Mouse (Mus musculus) frontal cortex, postnatal 25 days (tissue): ENCODE measurements around the gene Snhg11.
"Not testable (repeated sequence)": the region's sequence is repeated elsewhere in the genome, so short reads cannot be mapped to it uniquely, and the experiment has no call there.

ENCODE experiments used
- DNase-seq, 2 experiments: peaks; one replicate each; pipeline ENCODE4 v3.0.0; 2022; ENCODE audit warnings: low spot score in 2 of 2

The Snhg11 gene

DNA sequence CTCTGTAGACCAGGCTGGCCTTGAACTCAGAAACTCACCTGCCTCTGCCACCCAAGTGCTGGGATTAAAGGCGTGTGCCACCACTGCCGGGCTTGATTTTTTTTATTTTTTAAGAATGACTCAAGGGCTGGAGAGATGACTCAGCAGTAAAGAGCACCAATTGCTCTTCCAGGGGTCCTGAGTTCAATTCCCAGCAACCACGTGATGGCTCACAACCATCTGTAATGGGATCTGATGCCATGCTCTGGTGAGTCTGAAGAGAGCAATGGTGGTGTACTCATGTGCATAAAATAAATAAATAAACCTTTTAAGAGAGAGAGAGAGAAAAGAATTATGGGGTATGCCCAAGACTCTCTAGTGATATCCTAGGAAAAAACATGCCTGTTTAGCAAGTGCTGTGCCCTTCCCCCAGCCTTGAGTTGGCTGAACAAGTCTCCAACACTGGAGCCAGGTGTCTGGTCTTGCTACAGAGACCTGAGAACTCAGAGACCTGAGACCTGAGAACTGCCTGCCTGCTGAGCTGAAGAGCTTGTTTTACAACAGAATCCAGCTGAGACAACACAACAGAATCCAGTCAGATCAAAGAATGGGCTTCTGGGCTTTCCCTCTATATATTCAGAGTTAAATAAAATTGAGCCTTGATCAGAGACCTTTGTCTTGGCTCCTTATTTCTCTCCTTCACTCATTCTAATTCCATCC lies 5.8 kb upstream of the Snhg11 start:
- no peak for DNase-seq

- DNase-seq, result no peak
These were observed 5.3 kb upstream of the Snhg11 start for GRCm38 (mm10) chr2:158370173-158370550.

DNA sequence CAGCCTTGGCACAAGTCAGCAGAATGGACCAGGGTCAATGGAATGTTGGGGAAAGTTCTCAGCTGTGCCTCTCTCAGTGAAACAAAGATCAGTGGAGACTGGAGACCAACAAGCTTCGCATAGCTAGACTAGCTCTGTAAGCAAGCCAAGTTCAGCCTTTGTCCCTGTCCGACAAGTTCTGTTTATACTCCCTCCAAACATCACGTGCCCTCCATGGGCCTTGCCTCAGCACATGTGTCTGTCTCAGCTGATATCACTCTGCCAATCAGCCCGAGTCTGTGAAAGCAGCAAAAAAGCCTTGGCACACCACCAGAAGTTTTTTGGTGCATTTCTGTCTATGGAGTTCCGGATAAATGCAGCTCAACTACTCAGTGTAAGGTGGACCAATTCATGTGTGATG lies 2.4 kb upstream of the Snhg11 start:
- no peak for DNase-seq

GRCm38 (mm10) chr2:158373516-158373915 lies 1.9 kb upstream of the Snhg11 start:
- DNase-seq, result no peak

DNA sequence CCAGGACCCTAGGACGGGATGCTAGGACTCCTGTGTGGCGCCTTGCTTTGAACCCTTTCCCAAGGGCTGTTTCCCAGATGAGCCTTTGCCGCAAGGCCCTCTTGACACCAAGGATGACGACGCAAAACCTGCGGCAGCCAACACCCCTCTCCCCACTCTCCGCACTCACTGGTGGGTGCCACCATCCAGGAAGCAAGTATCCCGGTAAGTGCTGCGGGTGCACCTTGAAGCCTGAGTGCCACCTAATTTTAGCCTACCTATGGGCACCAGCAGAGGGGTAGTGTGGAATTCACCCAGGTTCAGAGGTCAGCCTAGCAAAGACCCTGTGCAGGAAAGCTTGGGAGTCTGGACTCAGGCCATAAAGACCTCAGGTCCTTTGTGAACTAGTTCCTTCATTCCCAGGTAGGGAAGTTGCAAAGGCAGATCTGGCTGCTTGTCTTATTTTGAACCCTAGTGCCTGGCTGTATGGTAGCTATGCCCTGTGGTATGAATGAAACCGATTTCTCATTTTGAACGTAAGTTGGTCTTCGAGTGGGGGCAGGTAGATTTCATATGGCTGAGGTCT lies 767 bp downstream of the Snhg11 start:
- DNase-seq, result no peak

- no peak for DNase-seq
These were observed 1.4 kb downstream of the Snhg11 start for GRCm38 (mm10) chr2:158376798-158377197.

DNA sequence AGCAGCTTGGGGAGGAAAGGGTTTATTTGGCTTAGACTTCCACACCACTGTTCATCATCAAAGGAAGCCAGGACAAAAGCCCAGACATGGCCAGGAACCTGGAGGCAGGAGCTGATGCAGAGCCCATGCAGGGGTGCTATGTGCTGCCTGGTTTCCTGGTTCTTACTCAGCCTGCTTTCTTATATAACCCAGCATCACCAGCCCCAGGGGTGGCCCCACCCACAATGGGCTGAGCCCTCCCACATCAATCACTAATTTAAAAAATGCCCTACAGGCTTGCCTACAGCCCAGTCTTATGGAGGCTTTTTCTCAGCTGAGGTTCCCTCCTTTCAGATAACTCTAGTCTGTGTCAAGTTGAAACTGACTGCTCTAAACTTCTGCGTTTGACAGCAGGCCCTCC lies 2.4 kb downstream of the Snhg11 start:
- DNase-seq, result peak in 1 of 2 experiments; percentile 39

DNA sequence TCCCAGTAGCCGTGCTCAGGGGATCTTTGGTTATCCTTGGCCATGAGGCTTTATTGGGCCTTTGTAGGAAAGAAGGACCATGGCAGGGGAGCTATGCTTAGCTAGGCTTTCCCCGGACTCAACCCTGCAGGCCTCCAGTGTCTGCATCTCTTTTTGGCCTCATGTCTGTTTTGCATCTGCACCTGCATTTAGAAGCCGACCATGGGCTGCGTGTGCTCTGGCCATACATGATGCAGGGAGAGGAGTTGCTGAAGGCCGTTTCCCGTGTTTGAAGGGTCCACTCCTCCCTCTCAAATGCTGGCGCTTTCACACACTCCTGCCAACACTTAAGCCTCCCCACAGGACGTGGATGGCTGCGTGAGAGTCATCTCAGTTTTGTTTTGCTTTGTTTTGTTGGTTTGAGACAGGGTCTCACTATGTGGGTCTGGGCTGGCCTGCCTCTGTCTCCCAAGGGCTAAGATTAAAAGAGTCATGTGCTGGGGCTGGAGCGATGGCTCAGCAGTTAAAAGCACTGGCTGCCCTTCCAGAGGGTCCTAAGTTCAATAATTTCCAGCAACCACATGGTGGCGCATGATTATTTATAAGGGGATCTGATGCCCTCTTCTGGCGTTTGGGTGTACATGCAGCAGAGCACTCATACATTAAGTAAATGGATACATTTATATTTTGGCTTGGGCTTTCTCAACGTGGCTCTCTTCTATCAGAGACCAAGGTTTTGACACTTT lies 4.1 kb downstream of the Snhg11 start:
- no peak for DNase-seq

DNA sequence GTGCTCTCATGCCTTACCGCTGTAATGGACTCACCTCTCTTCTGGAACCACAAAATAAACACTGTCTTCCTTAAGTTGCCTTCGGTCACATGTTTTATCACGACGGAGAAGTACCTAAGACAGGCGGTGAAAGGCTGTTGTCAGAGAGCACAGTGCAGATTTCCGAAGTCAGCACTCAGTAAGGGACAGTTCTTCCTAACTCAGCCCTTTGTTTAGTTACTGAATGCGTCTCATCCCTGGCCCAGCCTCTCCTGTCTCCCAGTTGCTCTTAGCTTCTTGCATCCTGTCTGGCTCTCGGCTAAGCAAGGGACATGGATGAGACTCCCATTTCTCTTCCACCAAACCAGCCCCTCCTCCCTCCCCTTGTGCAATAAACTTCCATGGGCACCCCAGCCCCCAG lies 10.6 kb downstream of the Snhg11 start:
- no peak for DNase-seq

- DNase-seq, result no peak
These were observed 14.0 kb downstream of the Snhg11 start for GRCm38 (mm10) chr2:158389421-158389820.

- no peak for DNase-seq
These were observed 20.9 kb downstream of the Snhg11 start for GRCm38 (mm10) chr2:158396369-158396768.

- not testable (repeated sequence) for DNase-seq
These were observed 21.7 kb downstream of the Snhg11 start for GRCm38 (mm10) chr2:158397140-158397539.

GRCm38 (mm10) chr2:158402915-158403314 lies 27.5 kb downstream of the Snhg11 start:
- DNase-seq, result no peak

- DNase-seq, result peak in 1 of 2 experiments; percentile 28
These were observed 33.7 kb downstream of the Snhg11 start for GRCm38 (mm10) chr2:158408997-158409594.

DNA sequence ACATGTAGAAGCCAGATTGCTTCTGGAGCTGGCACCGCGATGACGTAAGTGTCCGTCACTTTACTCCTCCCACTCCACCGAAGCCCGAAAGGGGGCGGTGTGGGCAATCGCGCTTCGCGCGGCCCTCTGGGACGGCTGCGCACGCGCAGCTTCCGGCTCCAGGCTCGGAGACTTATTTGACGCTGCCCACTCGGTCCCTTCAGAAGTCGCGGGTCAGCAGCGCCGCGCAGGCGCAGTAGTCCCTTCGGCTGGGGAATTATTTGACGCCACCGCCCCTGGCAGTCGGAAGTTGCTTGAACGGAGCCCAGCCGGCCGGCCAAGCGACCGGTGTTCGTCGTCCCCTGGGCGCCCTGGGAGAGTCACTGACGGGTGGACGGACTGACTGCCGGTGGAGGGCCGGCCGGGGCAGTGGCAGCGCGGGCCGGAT lies 34.2 kb downstream of the Snhg11 start, which contains the start of gene Ralgapb:
Gene Ralgapb (plus strand): TSS at position 254 of the 427 bp plus-strand sequence.
- peak; percentile 99 for DNase-seq

- no peak for DNase-seq
These were observed 34.9 kb downstream of the Snhg11 start for GRCm38 (mm10) chr2:158410022-158411014.

- no peak for DNase-seq
These were observed 37.8 kb downstream of the Snhg11 start for GRCm38 (mm10) chr2:158413240-158413639.

GRCm38 (mm10) chr2:158415826-158416225 lies 40.4 kb downstream of the Snhg11 start:
- no peak for DNase-seq

GRCm38 (mm10) chr2:158418663-158419062 lies 43.2 kb downstream of the Snhg11 start:
- no peak for DNase-seq
